ENCODE assay signal across 12 mouse cellular contexts in genomic region chr6:127879472-127879871, GRCm38 (mm10). TPM values are rescaled to one million over a fixed set of nuclear protein-coding genes. Genes with fewer than 3 reads are reported as not detected.
DNase-seq lines count a peak whose midpoint lies in the region; TF ChIP-seq lines count a peak whose summit lies in the region.
"Had no signal": no experiment of that assay in that cellular context is flagged by ENCODE, and none has a peak within 500 bp of the region (broad histone marks: within the 10 kb centered on the region; RNA-seq: fewer than 3 reads in every experiment).

No protein-coding gene starts in this region.

- whole genome bisulfite sequencing in cerebellum, adult 2 months, result 92% methylated on average over 6 of the region's 6 CpGs

- intact Hi-C loops in left cerebral cortex, adult 2 months (cut with DNase I), result no loop called here
- intact Hi-C loops in left cerebral cortex, postnatal 10 days (cut with DNase I), result no loop called here

- H3K4me1 ChIP-seq in cerebellum, adult 2 months (ENCODE audit: control insufficient read depth, insufficient read depth, low read length), result no peaks in the 10 kb centered on the region; the same call in 1 of the 2 replicates
- no peaks in the 10 kb centered on the region for H3K4me1 ChIP-seq in E14TG2a.4 (replicated peaks; ENCODE audit: low read depth, low read length)

- no peaks in the 10 kb centered on the region; the same call in 1 of the 2 replicates for H3K27me3 ChIP-seq in cerebellum, adult 2 months (ENCODE audit: control insufficient read depth, insufficient read depth, low read length)
- peaks cover 12% of the 10 kb centered on the region; the same call in 1 of the 2 replicates for H3K27me3 ChIP-seq in E14TG2a.4 (ENCODE audit: insufficient read depth, low read length)

- no peak for TF ChIP-seq POLR2A in cerebellum, adult 2 months (IDR thresholded peaks at IDR 0.05; ENCODE audit: borderline replicate concordance, insufficient read depth, low read length)

- DNase-seq in cerebellum, adult 2 months, result no peak
- DNase-seq in cerebellum, adult 9-10 months, result no peak
- no peak for DNase-seq in left cerebral cortex, adult 2 months (ENCODE audit: extremely low spot score in 1 of 2, low spot score in 2 of 2)
- DNase-seq in left cerebral cortex, adult 8-10 months (ENCODE audit: low spot score in 2 of 2), result no peak
- peak; percentile 2 for DNase-seq in c-Kit-positive CD71-positive TER-119-positive erythroid progenitor cells, embryonic 14.5 days (ENCODE audit: low spot score)
- no peak for DNase-seq in thymus, postnatal 0 days (ENCODE audit: low spot score)
- DNase-seq in left cerebral cortex, postnatal 10 days (ENCODE audit: extremely low spot score in 1 of 2, low spot score in 2 of 2), result no peak
- DNase-seq: heart, adult 18-20 months had no signal

- H3K9me3 ChIP-seq in E14TG2a.4 (ENCODE audit: low read length), result peaks cover 7% of the 10 kb centered on the region

- H3K4me3 ChIP-seq in cerebellum, adult 2 months (replicated peaks; ENCODE audit: insufficient read depth, low read depth, low read length), result no peak overlapping the region
- no peak overlapping the region for H3K4me3 ChIP-seq in left cerebral cortex, adult 2 months
- H3K4me3 ChIP-seq in E14TG2a.4 (replicated peaks; ENCODE audit: low read length), result no peak overlapping the region

- H3K27ac ChIP-seq in cerebellum, adult 2 months (ENCODE audit: insufficient read depth, low read length), result no peak overlapping the region
- H3K27ac ChIP-seq in left cerebral cortex, adult 2 months, result no peak overlapping the region
- H3K27ac ChIP-seq: macrophage had no signal

- H3K36me3 ChIP-seq in E14TG2a.4 (ENCODE audit: insufficient read depth, low read length), result no peaks in the 10 kb centered on the region

- 0 out of 2 replicates have a peak, but pooled peaks have one; percentile 19 for TF ChIP-seq CTCF in cerebellum, adult 2 months (IDR thresholded peaks at IDR 0.05; ENCODE audit: borderline replicate concordance, insufficient read depth, low read depth, low read length)
- peak; percentile 24 for TF ChIP-seq CTCF in left cerebral cortex, adult 2 months (IDR thresholded peaks at IDR 0.05)
- TF ChIP-seq CTCF in E14TG2a.4 (conservative IDR thresholded peaks at IDR 0.05; ENCODE audit: low read length), result peak; percentile 52

RNA-seq across cellular contexts. Expression of gene Tspan11, which starts 7.9 kb away (rescaled TPM):
- polyA plus RNA-seq in cerebellum, adult 2 months (2012; rRNA removed), result 8.3 and 9.5 TPM in 2 replicates
- 10 to 100 TPM in 1 of 2 experiments, 1 to 10 TPM in 1; 6.6 to 11.6 TPM for total RNA-seq in left cerebral cortex, adult 2 months (2021)
- 1 to 10 TPM; 3.9 to 5.4 (median 4.6) TPM for total RNA-seq in left cerebral cortex, adult 8-10 months (2022)
- polyA plus RNA-seq in thymus, postnatal 0 days (2015; fragmentation: Nextera tagmentation; extraction: Ambion mirVana), result 0.62 and 1.3 TPM in 2 replicates
- 1 to 10 TPM; 1.7 to 1.9 TPM for total RNA-seq in left cerebral cortex, postnatal 10 days (2021)
- total RNA-seq: hematopoietic stem cell, adult 5-6 weeks; monocyte, adult 5-6 weeks had no signal
- polyA plus RNA-seq: macrophage had no signal
